Mouse (Mus musculus): ENCODE measurements at regions not wholly inside any gene's neighbourhood (a gene's known extent, or its start where the extent isn't known, plus 50 kb on each side); places are given as distances from the start of the nearest gene placed in this dataset.

- H3K36me3 ChIP-seq (ENCODE audit: control insufficient read depth, insufficient read depth, low read length) = no peaks in the 10 kb centered on the region; the same call in 1 of the 2 replicates
- no peak overlapping the region for H3K4me3 ChIP-seq
- no peak overlapping the region for H3K9ac ChIP-seq (ENCODE audit: low read depth, low read length)
- intact Hi-C loops (cut with DNase I) = loop anchor here (10.0 kb wide), 1 partner anchor 127 kb away; no protein-coding TSS in a partner anchor
- no peaks in the 10 kb centered on the region for H3K27me3 ChIP-seq (ENCODE audit: control insufficient read depth, insufficient read depth, low read length)
- H3K27ac ChIP-seq = no peak overlapping the region
- no peaks in the 10 kb centered on the region for H3K79me2 ChIP-seq (replicated peaks; ENCODE audit: control insufficient read depth, insufficient read depth, low read length)
- WGBS = 81% methylated on average over 19 of the region's 19 CpGs
- no peak for DNase-seq
- no peak for TF ChIP-seq EP300 (IDR thresholded peaks at IDR 0.05; ENCODE audit: insufficient read depth, low read depth, low read length)
- TF ChIP-seq POLR2A (IDR thresholded peaks at IDR 0.05; ENCODE audit: insufficient read depth, low read depth, low read length) = no peak
- no peak for TF ChIP-seq CTCF (IDR thresholded peaks at IDR 0.05)
- H3K4me1 ChIP-seq (ENCODE audit: control insufficient read depth, insufficient read depth, low read length) = no peaks in the 10 kb centered on the region
Measured at GRCm38 (mm10) chr5:73821956-73822545, 170.9 kb downstream of the Spata18 start.

GRCm38 (mm10) chr5:73823421-73823820 is 172.2 kb downstream of the Spata18 start:
- no peak for TF ChIP-seq POLR2A (IDR thresholded peaks at IDR 0.05; ENCODE audit: insufficient read depth, low read depth, low read length)
- intact Hi-C loops (cut with DNase I) = loop anchor here (10.0 kb wide), 1 partner anchor 129 kb away; no protein-coding TSS in a partner anchor
- H3K27ac ChIP-seq = no peak overlapping the region

GRCm38 (mm10) chr5:73826941-73827340 is 175.8 kb downstream of the Spata18 start:
- TF ChIP-seq EP300 (IDR thresholded peaks at IDR 0.05; ENCODE audit: insufficient read depth, low read depth, low read length) = no peak
- TF ChIP-seq CTCF (IDR thresholded peaks at IDR 0.05) = no peak
- TF ChIP-seq POLR2A (IDR thresholded peaks at IDR 0.05; ENCODE audit: insufficient read depth, low read depth, low read length) = no peak
- no peak overlapping the region for H3K9ac ChIP-seq (ENCODE audit: low read depth, low read length)
- no peak overlapping the region for H3K27ac ChIP-seq
- no peak overlapping the region for H3K4me3 ChIP-seq
- intact Hi-C loops (cut with DNase I) = loop anchor here (10.0 kb wide), 1 partner anchor 132 kb away; no protein-coding TSS in a partner anchor
- no peaks in the 10 kb centered on the region for H3K36me3 ChIP-seq (ENCODE audit: control insufficient read depth, insufficient read depth, low read length)
- DNase-seq = no peak
- H3K27me3 ChIP-seq (ENCODE audit: control insufficient read depth, insufficient read depth, low read length) = no peaks in the 10 kb centered on the region
- WGBS = 61% methylated on average over 4 of the region's 4 CpGs
- H3K79me2 ChIP-seq (replicated peaks; ENCODE audit: control insufficient read depth, insufficient read depth, low read length) = no peaks in the 10 kb centered on the region
- H3K4me1 ChIP-seq (ENCODE audit: control insufficient read depth, insufficient read depth, low read length) = no peaks in the 10 kb centered on the region

More at GRCm38 (mm10) chr5:73823421-73823820, 172.2 kb downstream of the Spata18 start:
- Histone ChIP-seq H3K9ac (ENCODE audit: low read depth, low read length) (no peak overlapping the region), H3K4me3 (no peak overlapping the region), H3K4me1 (ENCODE audit: control insufficient read depth, insufficient read depth, low read length) (no peaks in the 10 kb centered on the region), H3K79me2 (replicated peaks; ENCODE audit: control insufficient read depth, insufficient read depth, low read length) (no peaks in the 10 kb centered on the region), H3K36me3 (ENCODE audit: control insufficient read depth, insufficient read depth, low read length) (no peaks in the 10 kb centered on the region), H3K27me3 (ENCODE audit: control insufficient read depth, insufficient read depth, low read length) (no peaks in the 10 kb centered on the region)
- no peak for DNase-seq
- 83% methylated on average over 5 of the region's 5 CpGs for WGBS

GRCm38 (mm10) chr5:73833721-73834120 is 182.5 kb downstream of the Spata18 start:
- no peak overlapping the region for H3K27ac ChIP-seq
- no peaks in the 10 kb centered on the region for H3K36me3 ChIP-seq (ENCODE audit: control insufficient read depth, insufficient read depth, low read length)
- H3K4me3 ChIP-seq = no peak overlapping the region
- TF ChIP-seq EP300 (IDR thresholded peaks at IDR 0.05; ENCODE audit: insufficient read depth, low read depth, low read length) = no peak
- no peak for DNase-seq
- 98% methylated on average over 1 of the region's 1 CpGs for WGBS
- H3K79me2 ChIP-seq (replicated peaks; ENCODE audit: control insufficient read depth, insufficient read depth, low read length) = no peaks in the 10 kb centered on the region
- H3K4me1 ChIP-seq (ENCODE audit: control insufficient read depth, insufficient read depth, low read length) = no peaks in the 10 kb centered on the region
- no peaks in the 10 kb centered on the region for H3K27me3 ChIP-seq (ENCODE audit: control insufficient read depth, insufficient read depth, low read length)
- H3K9ac ChIP-seq (ENCODE audit: low read depth, low read length) = no peak overlapping the region
- intact Hi-C loops (cut with DNase I) = no loop called here

- Histone ChIP-seq H3K9ac (ENCODE audit: low read depth, low read length) (no peak overlapping the region), H3K79me2 (replicated peaks; ENCODE audit: control insufficient read depth, insufficient read depth, low read length) (no peaks in the 10 kb centered on the region), H3K4me1 (ENCODE audit: control insufficient read depth, insufficient read depth, low read length) (peaks cover 7% of the 10 kb centered on the region), H3K36me3 (ENCODE audit: control insufficient read depth, insufficient read depth, low read length) (no peaks in the 10 kb centered on the region), H3K27ac (no peak overlapping the region), H3K27me3 (ENCODE audit: control insufficient read depth, insufficient read depth, low read length) (no peaks in the 10 kb centered on the region), H3K4me3 (no peak overlapping the region)
- intact Hi-C loops (cut with DNase I) = no loop called here
- 95% methylated on average over 3 of the region's 3 CpGs for WGBS
- TF ChIP-seq CTCF (IDR thresholded peaks at IDR 0.05) = no peak
- TF ChIP-seq EP300 (IDR thresholded peaks at IDR 0.05; ENCODE audit: insufficient read depth, low read depth, low read length) = no peak
- no peak for DNase-seq
Measured at GRCm38 (mm10) chr5:73843776-73844175, 192.6 kb downstream of the Spata18 start.

- WGBS = 47% methylated on average over 12 of the region's 12 CpGs
Measured at GRCm38 (mm10) chr5:73846096-73846782, 195.1 kb downstream of the Spata18 start.

More at GRCm38 (mm10) chr5:73846096-73846782, 195.1 kb downstream of the Spata18 start:
- no peak for DNase-seq
- Histone ChIP-seq H3K79me2 (replicated peaks; ENCODE audit: control insufficient read depth, insufficient read depth, low read length) (no peaks in the 10 kb centered on the region), H3K36me3 (ENCODE audit: control insufficient read depth, insufficient read depth, low read length) (no peaks in the 10 kb centered on the region), H3K4me1 (ENCODE audit: control insufficient read depth, insufficient read depth, low read length) (peaks cover 7% of the 10 kb centered on the region), H3K27ac (peak overlapping the region; percentile 61), H3K27me3 (ENCODE audit: control insufficient read depth, insufficient read depth, low read length) (no peaks in the 10 kb centered on the region), H3K9ac (ENCODE audit: low read depth, low read length) (no peak overlapping the region), H3K4me3 (0 out of 2 replicates have a peak overlapping the region, but pooled peaks have one; percentile 16)
- intact Hi-C loops (cut with DNase I) = no loop called here
- no peak for TF ChIP-seq POLR2A (IDR thresholded peaks at IDR 0.05; ENCODE audit: insufficient read depth, low read depth, low read length)

Measured in heart, adult 2 months (tissue).